Mouse (Mus musculus) Muller cell, postnatal 12 days (primary cell): ENCODE data around the gene Sowaha.
A peak's percentile ranks its signal among the peaks of the same experiment; 100 is the strongest.
"Not testable (repeated sequence)": the region's sequence is repeated elsewhere in the genome, so short reads cannot be mapped to it uniquely, and the experiment has no call there.

ENCODE experiments used
- DNase-seq: peaks from one replicate; pipeline ENCODE4 v3.0.0-alpha.2; 2015; ENCODE audit errors: inconsistent ontology term

Gene Sowaha

DNA sequence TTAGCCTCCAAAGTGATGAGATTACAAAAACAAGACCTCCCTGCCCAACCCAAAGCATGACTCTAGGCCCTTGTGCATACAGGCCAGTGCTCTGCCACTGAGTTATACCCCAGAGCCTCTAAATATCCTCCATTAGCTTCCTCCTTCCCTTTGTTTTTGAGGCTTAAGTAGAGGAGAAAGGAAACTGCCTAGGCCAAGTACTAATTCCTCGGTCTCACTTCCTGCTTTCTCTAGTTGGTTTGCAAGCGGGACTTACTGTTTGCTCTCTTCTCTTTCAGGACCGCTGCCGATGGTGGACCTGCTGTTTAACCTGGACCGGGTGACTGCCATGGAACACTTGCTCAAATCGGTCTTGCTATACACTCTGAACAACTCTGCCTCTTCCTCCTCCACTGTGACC, 43.7 kb downstream of the Sowaha start:
- DNase-seq, result no peak

- DNase-seq, result no peak
These were observed 44.6 kb downstream of the Sowaha start for GRCm38 (mm10) chr11:53435504-53435903.

- no peak for DNase-seq
These were observed 47.0 kb downstream of the Sowaha start for GRCm38 (mm10) chr11:53433057-53433456.

- DNase-seq, result no peak
These were observed 48.6 kb downstream of the Sowaha start for GRCm38 (mm10) chr11:53431347-53432056.

GRCm38 (mm10) chr11:53430670-53431346, 49.3 kb downstream of the Sowaha start, which contains the start of the genes Uqcrq and Gdf9:
TSS of gene Uqcrq (minus strand) at chr11:53430831.
TSS of gene Gdf9 (plus strand) at chr11:53431023.
- DNase-seq, result peak; percentile 99

DNA sequence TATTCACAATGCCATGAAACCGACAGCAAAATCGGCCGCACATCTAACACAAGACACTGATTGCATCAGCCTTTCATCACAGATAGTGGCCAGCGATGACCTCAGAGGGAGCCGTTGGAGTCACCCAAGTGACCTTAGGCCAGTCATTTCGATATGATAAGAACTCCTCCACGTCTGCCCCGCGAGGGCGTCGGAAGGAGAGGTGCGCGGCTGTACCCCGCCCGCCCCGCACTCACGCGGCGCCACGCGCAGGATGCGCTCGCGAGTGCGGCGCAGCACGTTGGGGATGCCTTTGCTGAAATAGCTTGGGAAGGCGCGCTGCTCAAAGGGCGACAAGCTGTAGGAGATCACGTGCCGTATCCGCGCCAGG, 49.8 kb downstream of the Sowaha start:
- no peak for DNase-seq

GRCm38 (mm10) chr11:53429182-53429581, 50.9 kb downstream of the Sowaha start:
- DNase-seq, result no peak

DNA sequence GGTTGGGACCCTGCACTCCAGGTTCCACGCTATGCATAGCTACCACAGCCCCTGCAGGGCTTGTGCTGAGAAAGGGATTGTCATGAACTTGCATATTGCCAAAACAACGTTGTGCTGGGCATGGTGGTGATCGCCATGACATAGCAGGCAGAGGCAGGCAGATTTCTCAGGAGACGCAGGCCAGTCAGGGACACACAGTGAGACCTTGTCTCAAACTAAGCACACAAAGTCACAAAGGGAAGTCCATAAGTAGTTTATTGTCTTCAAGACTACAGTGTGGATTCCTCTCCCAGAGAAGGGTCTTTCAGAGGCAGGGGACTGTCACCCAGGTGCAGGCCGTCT, 51.4 kb downstream of the Sowaha start:
- no peak for DNase-seq

GRCm38 (mm10) chr11:53427993-53428715, 51.9 kb downstream of the Sowaha start:
- DNase-seq, result no peak

- DNase-seq, result not testable (repeated sequence)
These were observed 53.2 kb downstream of the Sowaha start for GRCm38 (mm10) chr11:53426914-53427313.
